Mouse (Mus musculus): ENCODE measurements around the gene AI481877.

Gene AI481877

DNA sequence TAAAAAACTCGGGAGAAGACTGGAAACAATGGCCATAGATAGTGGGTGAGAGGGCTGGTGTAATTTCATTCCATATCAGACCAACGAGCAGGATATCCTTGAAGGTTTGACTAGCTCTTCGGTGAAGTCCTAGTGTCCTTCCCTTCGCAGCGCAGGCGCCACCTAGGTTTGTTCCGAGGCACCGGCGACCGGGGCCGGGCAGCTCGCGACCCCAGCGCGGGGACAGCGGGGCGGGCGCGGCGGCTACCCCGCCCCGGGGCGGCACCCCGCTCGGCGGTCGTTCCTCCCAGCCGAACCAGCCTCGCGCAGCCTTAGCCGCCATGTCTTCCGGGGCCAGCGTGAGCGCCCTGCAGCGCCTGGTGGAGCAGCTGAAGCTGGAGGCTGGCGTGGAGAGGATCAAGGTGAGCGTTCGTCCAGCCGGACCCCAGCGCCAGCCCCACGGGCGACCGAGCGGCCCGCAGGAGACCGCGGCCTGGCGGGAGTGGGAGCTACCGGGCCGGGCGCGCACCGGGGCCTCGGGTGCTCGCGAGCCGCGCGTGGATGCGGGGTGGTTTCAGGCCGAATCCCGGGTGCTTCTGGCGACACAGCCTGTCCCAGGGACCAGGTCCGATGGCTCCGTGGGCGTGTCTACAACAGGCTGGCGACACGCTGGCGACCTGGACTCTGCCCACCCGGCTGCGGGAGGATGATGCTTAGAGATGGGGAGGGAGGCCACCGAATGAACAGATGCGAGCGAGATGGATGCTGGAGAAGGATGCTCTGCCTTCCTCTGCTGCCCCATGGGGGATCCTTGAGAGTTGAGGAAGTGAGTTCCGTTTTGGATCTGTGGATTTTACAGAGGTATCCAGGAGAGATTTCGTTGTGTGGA is 103.6 kb downstream of the AI481877 start, which contains the start of gene Gng10:
Gng10 (plus strand) TSS at position 171 of the 868 bp plus-strand sequence.
- peak; percentile 38 for DNase-seq (ENCODE audit: low spot score)

DNA sequence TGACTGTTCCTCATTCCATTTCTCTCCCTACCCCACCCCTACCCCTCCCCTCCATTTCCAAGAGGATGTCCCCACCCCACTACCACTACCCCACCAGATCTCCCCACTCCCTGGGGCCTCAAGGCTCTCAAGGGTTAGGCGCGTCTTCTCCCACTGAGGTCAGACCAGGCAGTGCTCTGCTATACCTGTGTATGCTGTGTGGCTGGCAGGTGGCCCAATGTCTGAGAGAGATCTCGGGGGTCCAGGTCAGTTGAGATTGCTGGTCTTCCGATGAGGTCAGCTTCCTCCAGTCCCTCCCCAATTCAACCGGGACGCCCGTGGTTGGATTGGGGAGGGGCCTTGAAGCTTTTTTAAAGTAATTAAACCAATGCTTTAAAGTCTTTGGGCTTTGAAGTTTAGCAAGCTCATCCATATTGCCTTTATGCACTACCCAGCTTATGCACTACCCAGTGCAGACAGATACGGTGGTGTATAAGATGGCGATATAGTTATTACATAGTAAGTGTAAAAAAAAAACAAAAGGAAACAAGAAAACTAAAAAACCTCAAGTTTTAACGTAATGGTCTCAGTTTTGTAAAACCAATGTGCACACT is 104.4 kb downstream of the AI481877 start:
- no peak for DNase-seq (ENCODE audit: low spot score)

DNA sequence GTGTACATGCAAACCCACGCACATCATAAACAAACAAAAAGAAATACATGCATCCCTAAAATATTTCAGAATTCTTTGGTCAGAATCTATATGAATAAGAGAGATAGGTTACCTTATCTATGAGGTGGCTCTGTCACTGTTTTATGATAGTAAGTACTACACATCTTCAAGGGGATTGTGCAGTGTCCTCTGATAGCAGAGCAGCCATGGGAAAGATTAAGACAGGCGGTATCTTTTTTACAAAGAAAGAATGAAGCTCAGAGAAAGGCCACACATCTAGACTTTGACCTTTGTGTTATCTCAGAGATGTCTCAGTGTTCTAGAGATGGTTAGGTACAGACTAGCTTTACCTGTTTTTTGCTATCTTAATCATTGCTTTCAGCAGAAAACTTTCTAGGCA is 121.9 kb downstream of the AI481877 start:
- no peak for DNase-seq (ENCODE audit: low spot score)

DNA sequence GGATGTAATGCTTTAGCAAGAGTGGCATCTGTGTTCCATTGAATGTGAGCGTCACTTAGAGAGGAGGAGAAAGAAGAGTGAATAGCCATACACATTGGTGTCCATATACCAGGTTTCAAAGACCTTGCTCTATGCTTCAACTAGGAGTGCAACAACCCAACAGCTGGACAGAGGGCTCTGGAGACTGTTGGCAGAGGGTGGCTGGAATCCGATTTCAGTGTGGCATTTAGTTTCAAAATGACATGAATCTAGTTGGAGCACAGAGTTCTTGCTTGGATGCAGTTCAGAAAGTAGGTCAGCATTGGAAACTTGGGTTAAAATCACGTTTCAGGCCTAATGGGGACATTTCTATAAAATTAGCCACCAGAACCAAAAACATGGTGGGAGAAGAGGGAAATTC is 123.6 kb downstream of the AI481877 start:
- DNase-seq (ENCODE audit: low spot score): no peak

DNA sequence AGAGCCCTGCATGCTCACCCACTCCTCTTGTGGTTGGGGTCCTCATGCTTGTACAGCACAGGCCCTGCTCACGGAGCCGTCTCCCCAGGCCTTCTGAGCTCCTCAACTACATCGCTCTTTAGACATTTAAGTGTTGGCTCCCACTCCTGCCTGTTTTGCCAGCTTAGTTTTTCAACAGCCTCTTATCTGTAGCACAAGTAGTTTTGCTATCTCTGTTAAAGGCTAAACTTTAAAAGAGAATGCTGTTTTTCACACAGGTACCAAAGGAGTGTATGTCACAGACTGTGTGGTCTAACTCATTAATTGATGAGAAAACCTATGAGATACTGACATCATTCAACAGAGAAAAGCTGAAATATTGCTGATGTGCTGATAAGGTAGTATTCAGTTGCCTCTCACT is 127.3 kb downstream of the AI481877 start:
- no peak for DNase-seq (ENCODE audit: low spot score)

DNA sequence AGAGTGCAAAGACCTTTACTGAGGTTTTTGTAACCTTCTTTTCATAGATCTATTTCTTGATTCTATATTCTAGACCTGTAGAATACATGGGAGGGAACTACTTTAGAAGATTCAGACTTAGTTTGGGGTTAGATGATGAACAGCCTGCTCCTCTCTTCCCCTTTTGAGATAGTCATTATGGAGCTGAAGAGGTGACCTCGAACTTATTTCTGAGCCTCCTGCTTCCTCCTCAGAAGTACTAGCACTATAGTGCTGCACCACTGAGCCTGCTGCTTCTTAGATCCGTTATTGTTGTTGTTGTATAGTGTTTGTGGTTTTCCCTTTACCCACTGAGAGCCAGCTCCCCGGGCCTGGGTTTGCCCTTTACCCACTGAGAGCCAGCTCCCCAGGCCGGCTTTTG is 129.1 kb downstream of the AI481877 start:
- DNase-seq (ENCODE audit: low spot score): no peak

DNA sequence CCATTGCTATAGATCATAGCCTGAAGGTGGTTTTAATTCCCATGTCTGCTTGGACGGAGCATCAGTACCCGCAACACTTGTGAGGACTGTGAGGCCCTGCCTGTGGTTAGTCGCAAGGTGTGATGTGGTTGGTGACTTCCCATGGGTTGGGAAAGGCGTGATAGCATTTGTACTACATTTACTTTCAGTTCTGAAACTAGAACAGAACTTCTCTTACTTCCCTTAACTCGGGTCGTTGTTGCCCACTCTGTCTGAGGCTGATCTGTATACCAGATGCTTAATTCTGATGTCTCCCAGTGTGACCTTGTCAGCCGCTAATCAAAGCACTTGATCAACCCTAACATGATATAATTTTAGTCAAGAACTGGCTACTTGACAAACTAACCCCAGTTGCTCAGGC is 129.6 kb downstream of the AI481877 start:
- DNase-seq (ENCODE audit: low spot score): no peak

DNA sequence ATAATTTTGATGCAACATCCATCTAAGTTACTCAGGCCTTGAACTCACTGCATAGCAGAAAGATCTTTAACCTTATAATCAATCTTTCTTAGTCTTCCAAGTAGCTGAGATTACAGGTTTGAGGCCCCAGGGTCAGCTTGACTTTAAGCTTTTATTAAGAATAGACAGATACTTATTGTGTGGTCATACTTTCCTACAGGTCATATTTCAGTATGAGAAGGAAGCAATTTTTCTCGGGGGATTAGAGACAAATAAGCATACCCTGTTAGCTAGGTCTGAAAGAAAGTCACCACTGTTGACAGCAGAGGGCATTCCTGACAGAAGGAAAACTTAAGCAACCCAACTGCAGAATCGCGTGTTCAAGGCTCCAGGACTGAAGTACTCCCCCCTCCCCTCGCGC is 130.8 kb downstream of the AI481877 start:
- DNase-seq (ENCODE audit: low spot score): no peak

DNA sequence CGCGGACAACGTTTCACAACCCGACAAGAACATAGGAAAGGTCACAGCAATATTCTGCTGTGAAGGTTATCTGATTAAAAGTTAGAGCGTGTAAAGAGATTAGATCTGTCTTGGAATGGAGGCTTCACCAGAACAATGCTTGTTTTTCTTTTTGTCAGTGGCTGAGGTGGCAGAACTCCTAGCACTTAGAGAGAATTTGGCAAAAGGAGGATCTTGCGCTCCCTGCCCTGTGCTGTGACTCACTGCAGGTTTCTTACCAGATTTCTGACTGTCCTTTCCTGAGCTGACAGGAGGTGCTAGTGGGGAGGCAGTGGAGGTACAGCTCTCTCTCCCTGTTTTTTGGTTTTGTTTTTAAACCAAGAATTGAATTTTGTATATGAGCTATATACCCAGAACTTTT is 131.8 kb downstream of the AI481877 start:
- DNase-seq (ENCODE audit: low spot score): no peak

DNA sequence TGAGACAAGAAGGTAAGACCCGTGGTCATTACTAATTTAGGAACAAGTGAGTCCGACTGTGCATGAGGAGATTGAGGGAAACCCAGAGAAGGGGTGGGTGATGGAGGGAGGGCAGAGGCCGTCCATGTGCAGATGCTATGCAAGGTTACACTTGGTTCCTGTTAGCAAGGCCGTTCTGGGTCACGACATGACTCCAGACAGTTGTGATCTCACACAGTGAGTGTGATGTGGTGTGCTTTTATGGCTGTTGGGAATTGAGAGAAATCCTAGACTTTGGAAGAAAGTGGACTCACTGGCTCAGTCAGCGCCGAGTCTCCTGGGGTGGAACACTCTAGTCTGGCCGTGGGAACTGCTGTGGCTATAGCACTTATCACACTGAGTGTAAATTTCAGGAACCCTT is 132.6 kb downstream of the AI481877 start:
- no peak for DNase-seq (ENCODE audit: low spot score)

DNA sequence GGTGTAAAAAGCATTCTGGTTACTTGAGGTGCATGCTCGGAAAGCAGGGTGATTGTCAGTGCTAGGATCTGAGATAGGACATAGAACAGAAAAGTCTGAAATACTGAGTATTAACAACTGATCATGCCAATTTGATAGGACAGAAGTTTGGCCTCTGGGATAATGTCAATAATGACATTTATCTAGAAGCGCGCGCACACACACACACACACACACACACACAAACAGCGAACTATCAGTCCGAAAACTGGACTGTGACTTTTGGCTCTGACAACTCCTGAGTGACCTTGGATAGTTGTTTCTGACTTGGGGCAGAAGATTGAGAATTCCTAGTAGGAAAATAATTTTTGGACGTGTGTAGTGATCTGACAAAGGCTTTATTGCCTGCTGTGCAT is 135.0 kb downstream of the AI481877 start:
- no peak for DNase-seq (ENCODE audit: low spot score)

DNA sequence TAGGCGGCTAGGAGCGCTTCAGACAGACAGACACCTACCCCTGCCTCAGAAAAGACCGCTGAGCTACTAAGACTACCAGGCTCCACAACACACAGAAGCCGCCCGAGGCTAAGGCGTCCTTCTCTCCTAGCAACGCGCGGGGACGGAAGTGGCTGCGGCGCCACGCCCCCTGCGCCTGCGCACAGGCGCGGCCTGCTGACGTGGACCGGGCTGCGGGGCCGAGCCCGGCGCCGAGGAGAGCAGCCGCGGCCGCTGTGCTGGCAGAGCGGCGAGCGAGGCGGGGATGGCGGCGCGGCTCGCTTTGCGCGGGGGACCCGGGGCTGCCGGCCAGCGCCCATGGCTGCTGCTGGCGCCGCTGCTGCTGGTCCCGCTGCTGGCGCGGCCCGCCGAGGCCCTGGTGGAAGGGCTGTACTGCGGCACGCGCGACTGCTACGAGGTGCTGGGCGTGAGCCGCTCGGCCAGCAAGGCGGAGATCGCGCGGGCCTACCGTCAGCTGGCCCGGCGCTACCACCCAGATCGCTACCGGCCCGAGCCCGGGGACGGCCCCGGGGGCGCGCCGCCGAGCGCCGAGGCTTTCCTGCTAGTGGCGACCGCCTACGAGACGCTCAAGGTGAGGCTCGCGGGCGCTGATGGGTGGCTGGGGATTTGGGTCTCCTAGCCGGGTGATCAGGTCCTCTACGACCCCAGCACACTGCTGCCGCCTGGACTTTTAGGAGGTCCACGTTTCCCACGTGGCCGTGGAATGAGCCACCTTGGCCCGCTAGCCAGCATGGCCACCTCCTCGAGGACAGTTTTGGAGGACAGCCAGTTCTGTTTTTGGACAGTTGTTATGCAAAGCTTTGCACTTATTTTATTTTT is 135.6 kb downstream of the AI481877 start, which contains the start of gene Gm20503:
Gm20503 (plus strand) TSS at position 263 of the 858 bp plus-strand sequence.
- DNase-seq (ENCODE audit: low spot score): peak; percentile 74

DNA sequence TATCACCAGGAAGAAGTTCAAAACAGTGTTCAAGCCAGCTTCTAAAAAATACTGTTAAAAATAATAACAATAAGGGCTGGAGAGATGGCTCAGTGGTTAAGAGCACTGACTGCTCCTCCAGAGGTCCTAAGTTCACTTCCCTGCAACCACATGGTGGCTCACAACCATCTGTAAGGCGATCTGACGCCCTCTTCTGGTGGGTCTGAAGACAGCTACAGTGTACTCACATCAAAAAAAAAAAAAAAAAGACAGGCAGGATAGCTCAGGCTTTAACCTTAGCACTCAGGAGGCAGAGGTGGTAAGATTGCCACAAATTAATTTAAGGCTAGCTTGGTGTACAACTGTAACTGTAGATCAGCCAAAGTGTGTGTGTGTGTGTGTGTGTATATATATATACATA is 138.2 kb downstream of the AI481877 start:
- DNase-seq (ENCODE audit: low spot score): no peak

DNA sequence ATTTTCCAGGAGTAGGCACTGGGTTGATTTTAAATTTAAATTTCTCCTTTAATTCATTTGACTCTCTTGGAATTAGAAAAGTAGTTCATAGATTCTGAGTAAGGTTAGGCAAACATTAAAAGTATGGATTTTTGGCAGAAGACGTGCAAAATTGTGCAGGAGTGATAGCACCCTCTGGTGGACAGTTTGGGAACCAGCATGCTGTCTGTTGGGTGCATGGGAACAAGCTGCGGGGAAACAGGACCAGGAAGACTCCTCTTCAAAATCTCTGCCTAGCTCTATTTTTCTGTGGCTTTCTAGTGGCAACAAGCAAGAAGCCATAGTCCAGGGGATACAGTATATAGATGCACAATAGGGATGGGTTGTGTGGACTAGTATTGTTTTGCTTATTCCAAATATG is 139.1 kb downstream of the AI481877 start:
- peak; percentile 56 for DNase-seq (ENCODE audit: low spot score)

DNA sequence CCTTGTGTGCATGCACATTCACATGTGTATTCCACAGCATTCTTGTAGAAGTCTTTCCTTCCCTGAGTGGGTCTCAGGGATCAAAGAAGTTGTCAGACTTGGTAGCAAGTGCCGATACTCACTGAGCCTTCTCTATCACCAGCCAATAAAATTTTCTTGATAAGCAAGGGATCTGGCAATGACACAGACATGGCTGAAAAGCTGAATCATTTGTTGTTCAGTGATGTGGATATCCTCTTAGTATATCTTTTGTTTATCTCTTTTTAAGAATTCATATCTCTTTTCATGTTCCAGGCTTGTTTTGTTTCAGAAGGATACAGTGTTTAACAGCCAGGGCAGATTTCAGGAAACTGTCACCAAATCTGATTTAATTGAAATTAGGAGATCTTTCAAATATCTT is 140.1 kb downstream of the AI481877 start:
- no peak for DNase-seq (ENCODE audit: low spot score)

DNA sequence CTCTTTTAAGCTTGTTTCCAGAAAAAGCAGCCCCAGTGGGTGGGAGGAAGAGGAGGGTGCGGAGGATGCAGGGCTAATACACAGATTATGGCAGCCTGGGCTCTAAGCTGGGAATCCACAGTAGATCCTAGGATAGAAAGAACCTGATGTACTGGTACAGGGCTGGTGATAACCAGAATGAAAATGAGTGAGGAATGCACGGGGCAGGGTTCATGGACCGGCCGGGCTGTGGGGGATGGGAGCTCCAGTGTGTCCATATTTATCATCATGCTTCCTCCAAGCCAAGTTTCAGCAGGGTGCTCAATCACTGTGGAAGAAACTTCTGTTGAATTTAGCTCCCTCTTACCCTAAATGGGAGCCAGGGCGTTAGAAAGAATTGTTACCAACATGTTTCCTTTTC is 141.7 kb downstream of the AI481877 start:
- DNase-seq (ENCODE audit: low spot score): no peak

DNA sequence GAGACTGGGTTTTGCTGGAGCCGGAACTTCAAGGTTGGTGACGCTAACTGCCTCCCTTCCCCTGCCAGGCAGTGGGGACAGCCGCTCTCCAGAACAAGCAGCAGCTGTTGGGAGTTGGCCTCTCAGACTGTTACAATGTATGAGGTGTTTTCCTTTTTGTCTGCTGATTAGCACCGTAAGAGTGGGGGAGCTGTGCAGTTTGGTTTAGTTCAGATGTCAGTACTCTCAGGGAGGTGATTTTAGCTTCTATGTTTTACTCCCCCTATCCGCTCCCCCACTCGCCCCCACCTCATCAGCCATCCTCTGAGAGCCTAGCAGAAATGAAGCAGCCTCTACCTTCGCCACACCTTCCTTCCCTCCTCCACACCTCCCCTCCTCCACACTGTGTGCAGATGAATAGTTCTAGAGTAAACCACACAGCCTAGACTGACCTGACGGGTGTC is 143.5 kb downstream of the AI481877 start:
- no peak for DNase-seq (ENCODE audit: low spot score)

DNA sequence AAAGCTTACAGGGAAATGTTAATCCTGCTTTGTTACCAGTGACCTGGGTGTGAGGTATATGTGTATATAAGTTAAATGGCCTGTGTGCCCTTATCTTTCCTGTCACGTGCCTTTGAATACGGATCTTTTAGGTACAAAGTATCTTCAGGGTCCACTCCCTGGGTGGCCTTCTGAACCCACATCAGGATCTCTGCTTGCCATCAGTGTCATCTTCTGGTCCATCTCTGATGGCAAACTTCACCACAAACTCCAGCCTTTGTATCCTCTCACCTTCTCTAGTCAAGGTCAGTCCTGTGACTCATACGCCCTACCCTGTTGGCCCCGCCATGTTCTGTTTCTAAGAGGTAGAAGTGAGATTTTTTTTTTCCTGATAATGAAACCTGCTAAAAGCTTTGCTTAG is 144.0 kb downstream of the AI481877 start, which contains the start of gene Dnajc25:
Dnajc25 (plus strand) TSS at position 301 of the 400 bp plus-strand sequence.
- DNase-seq (ENCODE audit: low spot score): no peak

All from ovary, postnatal 10 days (tissue).